Mouse (Mus musculus) macrophage (primary cell): ENCODE measurements around the gene Vmn1r170. TPM values are rescaled to one million over a fixed set of nuclear protein-coding genes. Genes with fewer than 3 reads are reported as not detected.
"Not testable (repeated sequence)": the region's sequence is repeated elsewhere in the genome, so short reads cannot be mapped to it uniquely, and the experiment has no call there.

ENCODE experiments used
- H3K27ac ChIP-seq: fragments of 350-480 bp; formaldehyde crosslinking; 2 replicates; pipeline ENCODE4 v1.9.0; 2021
- H3K36me3 ChIP-seq: fragments of 350-480 bp; formaldehyde crosslinking; 2 replicates; pipeline ENCODE4 v1.9.0; 2021; ENCODE audit errors: inconsistent target
- H3K4me3 ChIP-seq: fragments of 350-480 bp; formaldehyde crosslinking; 2 replicates; pipeline ENCODE4 v1.9.0; 2021; ENCODE audit errors: inconsistent target
- H3K79me2 ChIP-seq: fragments of 350-480 bp; formaldehyde crosslinking; 2 replicates; pipeline ENCODE4 v1.9.0; 2021; ENCODE audit errors: inconsistent target
- WGBS: methylation state at CpG from one replicate; pipeline ENCODE4 v1.1.7; 2026; ENCODE audit warnings: inconsistent platforms; ENCODE audit not compliant: missing documents; 5-methylcytosine and 5-hydroxymethylcytosine counted together
- polyA plus RNA-seq: library from polyadenylated mRNA; stranded (reverse); fragments of 250-400 nt; gene quantifications from 3 replicates; pipeline ENCODE4 v1.2.4, GENCODE M21; 2018; ENCODE audit warnings: inconsistent platforms
- total RNA-seq, 78 experiments: library from RNA; depleted of rRNA; stranded (reverse); fragments of 250-400 nt; gene quantifications; 1 replicate in 9 of 78; 2 replicates in 24 of 78; 3 replicates in 43 of 78; 4 replicates in 2 of 78; pipeline ENCODE4 v1.2.4; 2018; ENCODE audit warnings: inconsistent platforms in 56 of 78

Vmn1r170 gene
- not detected for total RNA-seq (2018; cell fraction: chromatin; rRNA removed)
- total RNA-seq (2018; cell fraction: cytosol; rRNA removed): not detected
- not detected for total RNA-seq (2018; cell fraction: nucleus; rRNA removed)
- not detected in 3 replicates for polyA plus RNA-seq

DNA sequence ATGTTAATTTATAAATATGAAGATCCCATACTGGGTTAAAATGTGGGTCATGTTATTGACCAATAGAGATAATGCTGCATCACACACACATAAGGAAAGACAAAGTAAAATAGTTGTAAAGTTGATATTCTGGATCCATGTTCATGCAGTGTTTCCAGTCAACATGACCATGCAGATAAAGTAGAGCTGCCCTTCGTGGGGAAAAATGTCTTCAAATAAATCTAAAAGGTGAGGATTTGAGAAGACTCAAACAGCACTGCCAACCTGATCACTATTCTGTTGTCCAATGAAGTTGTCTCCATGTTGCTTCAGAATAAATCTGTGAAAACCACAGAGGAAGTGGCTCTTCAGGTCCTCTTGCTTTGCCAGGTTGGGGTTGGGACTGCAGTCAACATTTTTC, at the start of gene Vmn1r170:
TSS of gene Vmn1r170 (plus strand) at position 301 of the 400 bp plus-strand sequence.
- H3K27ac ChIP-seq, H3K79me2 ChIP-seq, H3K36me3 ChIP-seq, H3K4me3 ChIP-seq: not testable (repeated sequence)
- 19% methylated on average over 1 of the region's 1 CpGs for WGBS

DNA sequence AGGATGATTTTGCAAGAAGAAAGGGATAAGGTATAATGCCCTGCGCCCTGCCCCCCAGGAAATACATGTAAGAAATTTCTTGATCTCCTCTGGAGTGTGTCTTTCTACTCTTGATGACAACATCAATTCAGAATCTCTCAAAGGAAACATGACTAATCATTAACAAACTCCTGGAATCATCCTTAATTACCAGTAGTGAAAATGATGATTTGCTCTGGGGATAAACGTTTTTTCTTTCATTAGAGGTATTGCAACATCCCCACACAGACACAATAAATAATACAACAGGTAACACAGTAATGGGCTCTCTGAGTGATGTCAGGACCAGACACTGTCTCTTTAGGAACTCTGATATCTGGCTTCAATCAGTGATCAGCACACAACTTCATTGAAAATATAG, 30.7 kb upstream of the Vmn1r170 start, which contains the start of gene Vmn1r169:
TSS of gene Vmn1r169 (plus strand) at position 301 of the 400 bp plus-strand sequence.
- H3K27ac ChIP-seq, H3K4me3 ChIP-seq, H3K36me3 ChIP-seq, H3K79me2 ChIP-seq: not testable (repeated sequence)
- WGBS: no CpG with 5 or more reads among the region's 2 CpGs

DNA sequence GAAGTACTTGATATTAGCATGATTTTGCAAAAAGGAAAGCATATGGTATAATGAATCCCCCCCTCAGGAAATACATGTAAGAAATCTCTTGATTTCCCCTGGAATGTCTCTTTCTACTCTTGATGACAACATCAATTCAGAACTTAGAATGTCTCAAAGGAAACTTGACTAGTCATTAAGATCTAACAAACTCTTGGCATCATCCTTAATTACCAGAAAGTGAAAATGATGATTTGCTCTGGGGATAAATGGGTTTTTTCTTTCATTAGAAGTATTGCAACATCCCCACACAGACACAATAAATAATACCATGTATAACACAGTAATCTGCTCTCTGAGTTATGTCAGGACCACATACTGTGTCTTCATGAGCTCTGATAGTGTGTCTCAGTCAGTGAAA, 24.4 kb downstream of the Vmn1r170 start, which contains the start of gene Vmn1r171:
TSS of gene Vmn1r171 (plus strand) at position 301 of the 400 bp plus-strand sequence.
- no peak within 1 kb of the TSS for H3K4me3 ChIP-seq
- H3K36me3 ChIP-seq: no peaks in the 10 kb centered on the region
- no peak within 1 kb of the TSS for H3K27ac ChIP-seq
- H3K79me2 ChIP-seq: no peaks in the 10 kb centered on the region

Other genes with a start within 250 kb of the Vmn1r170 start
- gene Nlrp5, start 220.3 kb upstream of the Vmn1r170 start, polyA plus RNA-seq: not detected in 3 replicates
- gene Vmn1r167, start 99.0 kb upstream of the Vmn1r170 start, polyA plus RNA-seq: not detected in 3 replicates
- gene Vmn1r168, start 66.4 kb upstream of the Vmn1r170 start, polyA plus RNA-seq: not detected in 3 replicates
- gene Vmn1r169, start 30.6 kb upstream of the Vmn1r170 start, polyA plus RNA-seq: not detected in 3 replicates
- not detected in 3 replicates for gene Vmn1r171, start 24.5 kb downstream of the Vmn1r170 start, polyA plus RNA-seq
- gene Vmn1r172, start 52.1 kb downstream of the Vmn1r170 start, polyA plus RNA-seq: not detected in 3 replicates
- not detected in 3 replicates for gene Vmn1r173, start 94.5 kb downstream of the Vmn1r170 start, polyA plus RNA-seq
- gene Vmn1r174, start 146.1 kb downstream of the Vmn1r170 start, polyA plus RNA-seq: not detected in 3 replicates
- not detected in 3 replicates for gene Vmn1r175, start 204.5 kb downstream of the Vmn1r170 start, polyA plus RNA-seq
- not detected in 3 replicates for gene Vmn1r176, start 231.2 kb downstream of the Vmn1r170 start, polyA plus RNA-seq